Mouse (Mus musculus) ES-E14 (cell line): ENCODE results near the gene Gm15155. TPM values are rescaled to one million over a fixed set of nuclear protein-coding genes. Genes with fewer than 3 reads are reported as not detected.

ENCODE experiments used
- DNase-seq: peaks from one replicate; pipeline ENCODE4 v3.0.0-alpha.2; 2013; ENCODE audit warnings: low read depth, low spot score
- H3K27ac ChIP-seq: 2 replicates; pipeline ENCODE4 v1.5.1; 2012; ENCODE audit warnings: low read depth, mild to moderate bottlenecking, low read length, moderate library complexity, mixed read lengths; ENCODE audit not compliant: poor library complexity, insufficient read depth, severe bottlenecking
- H3K36me3 ChIP-seq: 2 replicates; pipeline ENCODE4 v1.6.1; 2012; ENCODE audit warnings: mild to moderate bottlenecking, low read length, moderate library complexity, mixed read lengths; ENCODE audit not compliant: control insufficient read depth, poor library complexity, insufficient read depth, severe bottlenecking
- H3K4me1 ChIP-seq, 2 experiments: fragments of 150-350 bp in 1 of 2; sonication (generic) in 1 of 2; 2 replicates each; pipeline ENCODE4 v1.6.1; 2012; ENCODE audit warnings: low read length in 2 of 2, mild to moderate bottlenecking in 1 of 2, mixed read lengths in 1 of 2; ENCODE audit not compliant: control insufficient read depth in 2 of 2, insufficient read depth in 2 of 2, poor library complexity in 1 of 2
- H3K4me3 ChIP-seq, 2 experiments: fragments of 150-350 bp in 1 of 2; sonication (generic) in 1 of 2; 2 replicates each; pipeline ENCODE4 v1.5.1; 2012; ENCODE audit warnings: low read length in 2 of 2, low read depth in 1 of 2, mild to moderate bottlenecking in 1 of 2, mixed read lengths in 1 of 2; ENCODE audit not compliant: insufficient read depth in 1 of 2, poor library complexity in 1 of 2, severe bottlenecking in 1 of 2
- H3K9ac ChIP-seq: 2 replicates; pipeline ENCODE4 v1.6.1; 2012; ENCODE audit warnings: low read depth, mild to moderate bottlenecking, low read length, mixed read lengths; ENCODE audit not compliant: poor library complexity, insufficient read depth, severe bottlenecking
- H3K9me3 ChIP-seq: fragments of 150-350 bp; sonication (generic); 2 replicates; pipeline ENCODE4 v1.6.1; 2012; ENCODE audit warnings: low read depth, mild to moderate bottlenecking, low read length; ENCODE audit not compliant: control insufficient read depth, insufficient read depth
- CHD2 ChIP-seq: IDR thresholded peaks from 2 replicates; pipeline ENCODE4 v1.6.1; 2014; ENCODE audit warnings: mild to moderate bottlenecking, low read depth, low read length, inconsistent platforms
- HCFC1 ChIP-seq: IDR thresholded peaks from 2 replicates; pipeline ENCODE4 v1.6.1; 2012; ENCODE audit warnings: low read length, inconsistent platforms, borderline replicate concordance; ENCODE audit not compliant: insufficient read depth
- MAFK ChIP-seq: IDR thresholded peaks from 2 replicates; pipeline ENCODE4 v1.6.1; 2014; ENCODE audit warnings: mild to moderate bottlenecking, low read depth, low read length, inconsistent platforms; ENCODE audit not compliant: insufficient read depth
- ZC3H11A ChIP-seq: IDR thresholded peaks from 2 replicates; pipeline ENCODE4 v1.6.1; 2012; ENCODE audit warnings: low read depth, mild to moderate bottlenecking, inconsistent platforms, low read length, borderline replicate concordance
- ZNF384 ChIP-seq: IDR thresholded peaks from 2 replicates; pipeline ENCODE4 v1.6.1; 2012; ENCODE audit warnings: low read depth, low read length, inconsistent platforms
- in situ Hi-C, 2 experiments: fragments of 600-800 bp; cut with MboI; formaldehyde crosslinking; loops; one replicate each; pipeline ENCODE4 v1.15.1; 2025; ENCODE audit warnings: low sequenced_read_pairs in 2 of 2, inconsistent platforms in 1 of 2; ENCODE audit not compliant: unreplicated experiment in 2 of 2
- total RNA-seq: library from RNA; depleted of rRNA; stranded (reverse); fragments of 300-350 nt; gene quantifications from 2 replicates; pipeline ENCODE4 v1.2.3, GENCODE M21; 2012; rRNA removed

Gm15155 gene
- not detected in 2 replicates for total RNA-seq

DNA sequence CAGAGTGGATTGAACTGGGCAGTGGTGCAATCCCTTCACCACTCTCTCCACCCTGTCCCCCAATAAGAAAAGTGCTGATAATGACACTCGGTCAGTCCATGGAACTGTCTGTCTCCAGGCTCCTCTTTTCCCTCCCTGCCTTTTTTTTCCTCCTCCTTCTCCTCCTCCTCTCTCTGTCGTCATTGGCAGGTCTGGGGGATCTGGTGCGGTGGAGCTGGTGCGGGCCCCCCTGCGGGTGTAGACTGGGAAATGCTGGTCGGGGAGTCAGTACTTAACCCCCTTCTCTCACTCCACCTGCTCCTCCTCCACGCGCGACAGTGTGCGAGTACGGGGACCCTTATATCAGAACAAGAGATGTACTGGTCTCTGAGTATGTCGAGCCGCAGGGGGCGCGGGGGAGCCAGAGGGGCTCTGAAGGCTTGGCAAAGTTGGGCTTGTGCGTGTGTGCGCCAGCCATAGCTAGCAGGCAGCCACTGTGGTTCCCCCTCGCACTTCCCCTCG lies at the start of gene Gm15155:
Gene Gm15155 (plus strand): TSS at position 401 of the 501 bp plus-strand sequence.
- Histone ChIP-seq H3K4me3 (peak within 1 kb of the TSS; percentile 66 to 69; a peak in 3 of 4 replicates), H3K27ac (no peak within 1 kb of the TSS), H3K9me3 (no peaks in the 10 kb centered on the region), H3K9ac (peak within 1 kb of the TSS; percentile 38; the same call in 1 of the 2 replicates), H3K36me3 (no peaks in the 10 kb centered on the region), H3K4me1 (no peaks in the 10 kb centered on the region)
- in situ Hi-C loops, result no loop called here
- no peak for DNase-seq
- TF ChIP-seq HCFC1, result no peak
- no peak for TF ChIP-seq ZNF384
- no peak for TF ChIP-seq MAFK
- TF ChIP-seq ZC3H11A, result no peak
- TF ChIP-seq CHD2, result no peak

DNA sequence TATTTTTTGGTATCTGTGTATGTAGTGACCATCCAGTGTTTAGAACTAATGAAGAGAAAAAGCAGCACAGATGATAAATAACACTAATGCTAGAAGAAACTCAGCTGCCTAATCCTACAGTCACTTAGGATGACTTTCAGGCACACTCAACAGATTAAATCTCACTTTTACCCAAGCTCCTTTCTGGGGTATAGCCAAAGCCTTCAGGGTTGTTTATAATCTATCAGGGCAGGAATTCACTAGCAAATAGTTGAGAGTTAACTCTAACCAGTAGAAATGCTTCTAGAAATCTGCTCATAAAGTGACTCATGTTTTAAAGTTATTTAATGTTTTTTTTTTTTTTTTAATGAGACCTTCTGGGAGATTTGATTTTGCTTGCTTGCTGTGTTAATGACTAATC lies 44.8 kb upstream of the Gm15155 start:
- DNase-seq, result no peak
- Histone ChIP-seq H3K9ac (no peak overlapping the region), H3K4me1 (no peaks in the 10 kb centered on the region), H3K4me3 (no peak overlapping the region), H3K27ac (no peak overlapping the region), H3K9me3 (no peaks in the 10 kb centered on the region), H3K36me3 (no peaks in the 10 kb centered on the region)
- TF ChIP-seq ZNF384 (no peak), MAFK (no peak), ZC3H11A (no peak), HCFC1 (no peak), CHD2 (no peak)
- in situ Hi-C loops, result no loop called here

DNA sequence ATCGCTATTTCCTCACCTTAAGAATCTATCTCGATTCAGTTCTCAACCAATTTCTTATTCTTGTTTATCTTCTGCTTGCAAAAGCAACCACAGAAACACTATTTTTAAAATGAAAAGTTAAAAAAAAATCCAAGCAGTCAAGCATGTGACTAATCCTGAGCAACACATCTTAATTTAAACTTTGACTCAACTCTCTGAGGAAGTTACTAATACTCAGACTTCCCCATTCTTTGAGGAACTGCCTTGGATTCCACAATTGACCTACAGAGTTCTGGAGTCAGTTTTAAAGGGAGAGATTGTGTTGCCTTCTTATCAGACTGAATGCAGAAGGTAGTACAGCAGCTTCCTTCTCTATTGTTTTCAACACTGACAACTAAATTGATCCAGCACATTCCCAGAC lies 40.0 kb upstream of the Gm15155 start:
- Histone ChIP-seq H3K27ac (no peak overlapping the region), H3K4me3 (no peak overlapping the region), H3K36me3 (no peaks in the 10 kb centered on the region), H3K9ac (no peak overlapping the region), H3K9me3 (no peaks in the 10 kb centered on the region), H3K4me1 (no peaks in the 10 kb centered on the region)
- in situ Hi-C loops, result no loop called here
- TF ChIP-seq ZC3H11A (no peak), CHD2 (no peak), ZNF384 (no peak), HCFC1 (no peak), MAFK (no peak)
- DNase-seq, result no peak

DNA sequence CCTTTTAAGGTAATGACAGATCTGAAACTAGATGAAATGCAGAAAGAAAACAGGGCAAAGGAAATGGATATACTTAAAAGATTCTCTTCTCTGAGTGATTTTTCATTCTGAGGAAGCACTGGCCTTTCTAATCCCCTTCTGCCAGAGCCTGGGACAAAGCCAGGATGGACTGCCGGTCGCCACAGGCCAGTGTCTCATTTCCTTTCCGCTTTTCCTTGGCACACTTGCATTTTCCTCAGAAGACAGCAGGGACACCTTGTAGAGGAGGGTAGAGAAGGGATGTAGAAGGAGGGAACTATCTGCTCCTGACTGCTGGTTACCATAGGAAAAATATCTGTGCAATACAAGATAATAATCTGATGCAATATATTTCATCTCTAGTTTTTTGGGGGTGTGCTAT lies 33.1 kb upstream of the Gm15155 start:
- no peaks in the 10 kb centered on the region for H3K9me3 ChIP-seq
- no peak for DNase-seq
- no peak overlapping the region for H3K4me3 ChIP-seq
- in situ Hi-C loops, result no loop called here
- TF ChIP-seq CHD2 (no peak), MAFK (no peak), ZC3H11A (no peak), HCFC1 (no peak), ZNF384 (no peak)
- H3K9ac ChIP-seq, result no peak overlapping the region
- H3K4me1 ChIP-seq, result no peaks in the 10 kb centered on the region
- H3K36me3 ChIP-seq, result no peaks in the 10 kb centered on the region
- no peak overlapping the region for H3K27ac ChIP-seq

DNA sequence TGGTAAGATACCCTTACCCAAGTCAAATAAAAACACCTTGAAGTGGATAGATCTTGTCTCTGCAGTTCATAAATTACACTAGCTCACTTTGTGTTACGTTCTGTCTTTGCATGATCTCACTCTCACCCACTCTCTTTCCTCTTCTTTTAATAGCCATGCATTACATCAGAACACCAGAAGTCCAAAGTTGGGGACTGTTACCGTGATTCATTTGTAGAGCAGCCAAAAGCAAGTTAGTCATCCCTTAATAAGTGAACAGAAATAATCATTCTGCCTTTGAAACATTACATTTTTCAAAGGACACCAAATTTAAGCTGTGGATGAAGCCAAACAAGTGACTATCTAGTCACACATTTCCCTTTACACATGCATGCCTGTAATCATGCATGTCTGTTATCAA lies 32.1 kb upstream of the Gm15155 start:
- TF ChIP-seq CHD2 (no peak), ZNF384 (no peak), ZC3H11A (no peak), HCFC1 (no peak), MAFK (no peak)
- no peaks in the 10 kb centered on the region for H3K4me1 ChIP-seq
- DNase-seq, result no peak
- no peak overlapping the region for H3K4me3 ChIP-seq
- H3K36me3 ChIP-seq, result no peaks in the 10 kb centered on the region
- H3K9ac ChIP-seq, result no peak overlapping the region
- in situ Hi-C loops, result no loop called here
- no peaks in the 10 kb centered on the region for H3K9me3 ChIP-seq
- H3K27ac ChIP-seq, result no peak overlapping the region
